Mouse (Mus musculus) CH12.LX (cell line): ENCODE measurements around the gene Kcnb1. TPM values are rescaled to one million over a fixed set of nuclear protein-coding genes. Genes with fewer than 3 reads are reported as not detected.

ENCODE experiments used
- DNase-seq: peaks from one replicate; pipeline ENCODE4 v3.0.0-alpha.2; 2013; ENCODE audit errors: extremely low read depth
- H3K27ac ChIP-seq: 2 replicates; pipeline ENCODE4 v1.5.1; 2012; ENCODE audit warnings: low read depth, mild to moderate bottlenecking, control low read depth, moderate library complexity; ENCODE audit not compliant: insufficient read depth
- H3K27me3 ChIP-seq: replicated peaks from 2 replicates; pipeline ENCODE3; 2012; ENCODE audit warnings: inconsistent platforms
- H3K36me3 ChIP-seq, 2 experiments: replicated peaks in 1 of 2; 2 replicates each; pipeline versions ENCODE3 to v1.6.1; 2012; ENCODE audit warnings: inconsistent platforms in 1 of 2, low read length in 1 of 2, mild to moderate bottlenecking in 1 of 2, mixed read lengths in 1 of 2, moderate library complexity in 1 of 2; ENCODE audit not compliant: control insufficient read depth in 1 of 2, insufficient read depth in 1 of 2
- H3K4me1 ChIP-seq, 2 experiments: 2 replicates each; pipeline ENCODE4 v1.6.1; 2012; ENCODE audit warnings: inconsistent platforms in 1 of 2, moderate library complexity in 1 of 2; ENCODE audit not compliant: insufficient read depth in 2 of 2, control insufficient read depth in 1 of 2
- H3K4me2 ChIP-seq: 2 replicates; pipeline ENCODE4 v1.6.1; 2012; ENCODE audit warnings: low read depth, mild to moderate bottlenecking, control low read depth; ENCODE audit not compliant: poor library complexity, insufficient read depth, severe bottlenecking
- H3K4me3 ChIP-seq, 3 experiments: fragments of 150-350 bp in 1 of 3; sonication (generic) in 1 of 3; replicated peaks in 1 of 3; 2 replicates each; pipeline versions ENCODE3 to v1.5.1; 2011 to 2012; ENCODE audit warnings: low read depth in 2 of 3, low read length in 2 of 3, mild to moderate bottlenecking in 2 of 3, moderate library complexity in 2 of 3, control low read depth in 1 of 3, improper control_type of control experiment in 1 of 3, inconsistent platforms in 1 of 3, mixed read lengths in 1 of 3; ENCODE audit not compliant: poor library complexity in 1 of 3
- H3K79me2 ChIP-seq: replicated peaks from 2 replicates; pipeline ENCODE4 v1.6.1; 2012; ENCODE audit warnings: mild to moderate bottlenecking, moderate library complexity; ENCODE audit not compliant: control insufficient read depth, poor library complexity, insufficient read depth, severe bottlenecking; ENCODE audit errors: extremely low read depth
- H3K9ac ChIP-seq: 2 replicates; pipeline ENCODE4 v1.6.1; 2012; ENCODE audit warnings: low read depth, mild to moderate bottlenecking, control low read depth, moderate library complexity; ENCODE audit not compliant: insufficient read depth
- H3K9me3 ChIP-seq: replicated peaks from 2 replicates; pipeline ENCODE3; 2012; ENCODE audit warnings: low read length, inconsistent platforms, mixed read lengths
- E2F4 ChIP-seq: IDR thresholded peaks from 2 replicates; pipeline ENCODE4 v1.6.1; 2011; ENCODE audit warnings: low read depth, low read length, improper control_type of control experiment; ENCODE audit not compliant: insufficient replicate concordance
- EP300 ChIP-seq: IDR thresholded peaks from 2 replicates; pipeline ENCODE4 v1.6.1; 2011; ENCODE audit warnings: low read length, improper control_type of control experiment
- HCFC1 ChIP-seq: IDR thresholded peaks from 2 replicates; pipeline ENCODE4 v1.6.1; 2012; ENCODE audit warnings: low read depth, mild to moderate bottlenecking, inconsistent platforms, low read length, improper control_type of control experiment
- IRF4 ChIP-seq: IDR thresholded peaks from 2 replicates; pipeline ENCODE4 v1.6.1; 2014; ENCODE audit warnings: low read depth, mild to moderate bottlenecking, inconsistent platforms, low read length, improper control_type of control experiment
- KAT2A ChIP-seq: IDR thresholded peaks from 2 replicates; pipeline ENCODE4 v1.6.1; 2012; ENCODE audit warnings: low read length, improper control_type of control experiment, inconsistent platforms; ENCODE audit not compliant: insufficient replicate concordance
- MAFK ChIP-seq: IDR thresholded peaks from 2 replicates; pipeline ENCODE4 v1.6.1; 2011; ENCODE audit warnings: low read length, improper control_type of control experiment; ENCODE audit not compliant: insufficient replicate concordance
- MAX ChIP-seq: IDR thresholded peaks from 2 replicates; pipeline ENCODE4 v1.6.1; 2011; ENCODE audit warnings: low read length, improper control_type of control experiment
- MXI1 ChIP-seq: IDR thresholded peaks from 2 replicates; pipeline ENCODE4 v1.6.1; 2011; ENCODE audit warnings: mild to moderate bottlenecking, low read depth, low read length, improper control_type of control experiment
- NRF1 ChIP-seq: IDR thresholded peaks from 2 replicates; pipeline ENCODE4 v1.6.1; 2014; ENCODE audit warnings: low read depth, mild to moderate bottlenecking, inconsistent platforms, low read length, improper control_type of control experiment, moderate library complexity
- POLR2AphosphoS2 ChIP-seq: IDR thresholded peaks from 2 replicates; pipeline ENCODE4 v1.6.1; 2011; ENCODE audit warnings: low read depth, low read length, improper control_type of control experiment
- RAD21 ChIP-seq: IDR thresholded peaks from 2 replicates; pipeline ENCODE4 v1.6.1; 2011; ENCODE audit warnings: low read depth, mild to moderate bottlenecking, low read length, improper control_type of control experiment, moderate library complexity
- SMC3 ChIP-seq: IDR thresholded peaks from 2 replicates; pipeline ENCODE4 v1.6.1; 2011; ENCODE audit warnings: low read depth, low read length, improper control_type of control experiment
- TBP ChIP-seq: conservative IDR thresholded peaks from 2 replicates; pipeline ENCODE4 v1.6.1; 2011; ENCODE audit warnings: low read depth, low read length, improper control_type of control experiment
- UBTF ChIP-seq: IDR thresholded peaks from 2 replicates; pipeline ENCODE4 v1.6.1; 2012; ENCODE audit warnings: low read depth, mild to moderate bottlenecking, inconsistent platforms, low read length, improper control_type of control experiment, moderate library complexity
- USF2 ChIP-seq: conservative IDR thresholded peaks from 2 replicates; pipeline ENCODE4 v1.6.1; 2011; ENCODE audit warnings: low read depth, low read length, improper control_type of control experiment
- ZC3H11A ChIP-seq: IDR thresholded peaks from 2 replicates; pipeline ENCODE4 v1.6.1; 2012; ENCODE audit warnings: low read depth, mild to moderate bottlenecking, inconsistent platforms, low read length, improper control_type of control experiment
- ZMIZ1 ChIP-seq: IDR thresholded peaks from 2 replicates; pipeline ENCODE4 v1.6.1; 2012; ENCODE audit warnings: low read depth, mild to moderate bottlenecking, inconsistent platforms, low read length, improper control_type of control experiment
- dilution Hi-C: fragments of 300-500 bp; cut with MboI; formaldehyde crosslinking; loops from 2 replicates; pipeline ENCODE4 v1.14.3; 2020; ENCODE audit warnings: low sequenced_read_pairs; ENCODE audit not compliant: extremely low pct_unique_long_range_greater_than_20kb, extremely low pct_ligation_motif_present
- in situ Hi-C: fragments of 300-500 bp; cut with MboI; formaldehyde crosslinking; loops from 3 replicates; pipeline ENCODE4 v1.14.3; 2019; ENCODE audit warnings: low sequenced_read_pairs, low pct_ligation_motif_present, low pct_unique_long_range_greater_than_20kb, mixed read lengths
- polyA plus RNA-seq: library from polyadenylated mRNA; unstranded; fragments of >175 nt; gene quantifications from 2 replicates; pipeline ENCODE4 v1.2.1, GENCODE M21; 2012; ENCODE audit warnings: low read depth; ENCODE audit not compliant: insufficient read length
- total RNA-seq, 2 experiments: library from RNA; depleted of rRNA; stranded (reverse); fragments of 300-350 nt in 1 of 2; fragments of >200 nt in 1 of 2; gene quantifications; 2 replicates each; pipeline ENCODE4 v1.2.3; 2012 to 2014

The Kcnb1 gene
- total and polyA plus RNA-seq, 3 experiments: 2.5 to 6.6 (median 5.1) TPM

GRCm38 (mm10) chr2:167048698-167049358, 141.1 kb downstream of the Kcnb1 start:
- peaks cover 0 to 10% of the 10 kb centered on the region in 2 experiments; a peak in 2 of 4 replicates for H3K4me1 ChIP-seq
- no peaks in the 10 kb centered on the region; the same call in none of the 2 replicates for H3K79me2 ChIP-seq
- no peak overlapping the region for H3K4me2 ChIP-seq
- no peaks in the 10 kb centered on the region for H3K27me3 ChIP-seq
- in situ Hi-C loops (no loop called here), dilution Hi-C loops (no loop called here)
- no peak overlapping the region for H3K9ac ChIP-seq
- H3K4me3 ChIP-seq: no peak overlapping the region
- H3K9me3 ChIP-seq: no peaks in the 10 kb centered on the region
- H3K27ac ChIP-seq: no peak overlapping the region
- TF ChIP-seq E2F4 (no peak), RAD21 (no peak), MAFK (no peak), HCFC1 (no peak), EP300 (no peak), MXI1 (no peak), TBP (no peak), POLR2AphosphoS2 (no peak), KAT2A (no peak), SMC3 (no peak), MAX (no peak), IRF4 (no peak), ZC3H11A (no peak)
- no peak for DNase-seq
- H3K36me3 ChIP-seq: peaks cover 47 to 84% of the 10 kb centered on the region in 2 experiments

GRCm38 (mm10) chr2:167048223-167048622, 141.7 kb downstream of the Kcnb1 start:
- Histone ChIP-seq H3K9ac (no peak overlapping the region), H3K36me3 (peaks cover 52 to 84% of the 10 kb centered on the region in 2 experiments), H3K27ac (no peak overlapping the region), H3K27me3 (no peaks in the 10 kb centered on the region), H3K4me1 (peaks cover 0 to 4% of the 10 kb centered on the region in 2 experiments; a peak in 2 of 4 replicates), H3K4me2 (no peak overlapping the region)
- dilution Hi-C loops (no loop called here), in situ Hi-C loops (no loop called here)
- TF ChIP-seq ZC3H11A: no peak
- TF ChIP-seq MAFK: no peak
- TF ChIP-seq NRF1: no peak
- no peak for TF ChIP-seq E2F4
- no peak for TF ChIP-seq ZMIZ1
- no peak for TF ChIP-seq USF2
- TF ChIP-seq UBTF: no peak
- TF ChIP-seq, all 38 proteins: peak for 0
- Histone ChIP-seq H3K9me3 (no peaks in the 10 kb centered on the region), H3K4me3 (no peak overlapping the region), H3K79me2 (no peaks in the 10 kb centered on the region; the same call in none of the 2 replicates)
- no peak for DNase-seq

Other genes with a start within 250 kb of the Kcnb1 start
- 10.3 and 10.5 TPM in 2 replicates for gene Stau1, start 193.9 kb downstream of the Kcnb1 start, total RNA-seq (2012; rRNA removed)
- gene Stau1, start 193.9 kb downstream of the Kcnb1 start, total RNA-seq (2014; rRNA removed): 6.9 and 8.0 TPM in 2 replicates
- gene Stau1, start 193.9 kb downstream of the Kcnb1 start, polyA plus RNA-seq: 30.7 and 36.2 TPM in 2 replicates
- gene Ddx27, start 175.0 kb downstream of the Kcnb1 start, total RNA-seq (2012; rRNA removed): 157 and 186 TPM in 2 replicates
- 137 and 139 TPM in 2 replicates for gene Ddx27, start 175.0 kb downstream of the Kcnb1 start, total RNA-seq (2014; rRNA removed)
- 224 and 228 TPM in 2 replicates for gene Ddx27, start 175.0 kb downstream of the Kcnb1 start, polyA plus RNA-seq
- gene Znfx1, start 127.1 kb downstream of the Kcnb1 start, total RNA-seq (2012; rRNA removed): 8.1 and 9.0 TPM in 2 replicates
- gene Znfx1, start 127.1 kb downstream of the Kcnb1 start, total RNA-seq (2014; rRNA removed): 4.1 and 5.1 TPM in 2 replicates
- gene Znfx1, start 127.1 kb downstream of the Kcnb1 start, polyA plus RNA-seq: 7.7 and 9.0 TPM in 2 replicates
- 7.0 and 7.7 TPM in 2 replicates for gene Ptgis, start 50.4 kb upstream of the Kcnb1 start, total RNA-seq (2012; rRNA removed)
- 12.2 and 13.4 TPM in 2 replicates for gene Ptgis, start 50.4 kb upstream of the Kcnb1 start, total RNA-seq (2014; rRNA removed)
- gene Ptgis, start 50.4 kb upstream of the Kcnb1 start, polyA plus RNA-seq: 15.9 and 19.1 TPM in 2 replicates
- gene B4galt5, start 159.0 kb upstream of the Kcnb1 start, total RNA-seq (2012; rRNA removed): 12.5 and 14.4 TPM in 2 replicates
- 12.0 and 13.5 TPM in 2 replicates for gene B4galt5, start 159.0 kb upstream of the Kcnb1 start, total RNA-seq (2014; rRNA removed)
- 17.6 and 22.4 TPM in 2 replicates for gene B4galt5, start 159.0 kb upstream of the Kcnb1 start, polyA plus RNA-seq
- gene Slc9a8, start 231.6 kb upstream of the Kcnb1 start, total RNA-seq (2012; rRNA removed): 21.2 and 26.0 TPM in 2 replicates
- gene Slc9a8, start 231.6 kb upstream of the Kcnb1 start, total RNA-seq (2014; rRNA removed): 12.9 and 14.5 TPM in 2 replicates
- 20.6 and 25.0 TPM in 2 replicates for gene Slc9a8, start 231.6 kb upstream of the Kcnb1 start, polyA plus RNA-seq